Mouse (Mus musculus) neural tube, embryonic 14.5 days (tissue): Measurements from ENCODE around the gene Lgalsl. TPM values are rescaled to one million over a fixed set of nuclear protein-coding genes. Genes with fewer than 3 reads are reported as not detected.
A peak's percentile ranks its signal among the peaks of the same experiment; 100 is the strongest.

ENCODE experiments used
- ATAC-seq: fragments of 200-750 bp; cut with Nextera tagmentation; 2 replicates; pipeline ENCODE4 v1.8.0; 2017; ENCODE audit warnings: low read depth, mild to moderate bottlenecking, moderate TSS enrichment, moderate library complexity
- H3K27ac ChIP-seq: fragments of 300-500 bp; sonication (generic); 2 replicates; pipeline ENCODE4 v1.5.1; 2014; ENCODE audit warnings: low read depth, mild to moderate bottlenecking, control low read depth, low read length, moderate library complexity, mixed read lengths
- H3K27me3 ChIP-seq: fragments of 300-500 bp; sonication (generic); 2 replicates; pipeline ENCODE4 v1.6.1; 2014; ENCODE audit warnings: low read length; ENCODE audit not compliant: control insufficient read depth, insufficient read depth
- H3K36me3 ChIP-seq: fragments of 300-500 bp; sonication (generic); 2 replicates; pipeline ENCODE4 v1.6.1; 2014; ENCODE audit warnings: low read length, mixed read lengths; ENCODE audit not compliant: control insufficient read depth, insufficient read depth
- H3K4me1 ChIP-seq: fragments of 300-500 bp; sonication (generic); 2 replicates; pipeline ENCODE4 v1.6.1; 2014; ENCODE audit warnings: low read length; ENCODE audit not compliant: control insufficient read depth, insufficient read depth
- H3K4me2 ChIP-seq: fragments of 300-500 bp; sonication (generic); 2 replicates; pipeline ENCODE4 v1.6.1; 2014; ENCODE audit warnings: mild to moderate bottlenecking, low read depth, low read length, control low read depth
- H3K4me3 ChIP-seq: fragments of 300-500 bp; sonication (generic); 2 replicates; pipeline ENCODE4 v1.5.1; 2014; ENCODE audit warnings: low read depth, low read length, control low read depth, mixed read lengths
- H3K9ac ChIP-seq: fragments of 300-500 bp; sonication (generic); replicated peaks from 2 replicates; pipeline ENCODE4 v1.6.1; 2014; ENCODE audit warnings: low read depth, mild to moderate bottlenecking, control low read depth, low read length, mixed read lengths
- H3K9me3 ChIP-seq: fragments of 300-500 bp; sonication (generic); 2 replicates; pipeline ENCODE4 v1.6.1; 2016; ENCODE audit warnings: low read length; ENCODE audit not compliant: control insufficient read depth
- WGBS: fragments of 180-500 bp; shearing (Covaris S2); extraction: QIAGEN DNeasy Blood & Tissue Kit; methylation state at CpG from one replicate; pipeline ENCODE4 v1.1.7; 2014; 5-methylcytosine and 5-hydroxymethylcytosine counted together
- polyA plus RNA-seq: library from polyadenylated mRNA; unstranded; fragments of >200 nt; fragmentation: Nextera tagmentation; extraction: Ambion mirVana; gene quantifications from 2 replicates; pipeline ENCODE4 v1.2.1, GENCODE M21; 2014

Lgalsl gene
- polyA plus RNA-seq, 1 experiment from 2014 or later = 70.4 TPM

DNA sequence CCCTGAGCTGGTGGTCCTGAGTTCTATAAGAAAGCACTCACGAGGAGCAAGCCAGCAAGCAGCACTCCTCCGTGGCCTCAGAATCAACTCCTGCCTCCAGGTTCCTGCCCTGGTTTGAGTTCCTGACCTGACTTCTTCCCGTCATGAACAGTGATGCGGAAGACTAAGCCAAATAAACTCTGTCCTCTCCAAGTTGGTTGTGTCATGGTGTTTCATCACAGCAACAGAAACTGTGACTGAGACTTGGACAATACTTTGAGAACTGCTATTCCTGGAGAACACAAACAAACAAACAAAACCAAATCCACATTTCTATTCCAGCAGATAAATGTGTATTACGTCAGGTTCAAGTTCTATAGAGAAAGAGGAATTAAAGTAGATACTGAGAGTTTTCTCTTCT, 31.2 kb upstream of the Lgalsl start:
- Histone ChIP-seq H3K27me3 (no peaks in the 10 kb centered on the region), H3K36me3 (no peaks in the 10 kb centered on the region), H3K4me1 (no peaks in the 10 kb centered on the region), H3K9ac (no peak overlapping the region), H3K9me3 (no peaks in the 10 kb centered on the region), H3K4me3 (no peak overlapping the region), H3K27ac (no peak overlapping the region), H3K4me2 (no peak overlapping the region)
- 87% methylated on average over 5 of the region's 5 CpGs for WGBS
- no peak for ATAC-seq

DNA sequence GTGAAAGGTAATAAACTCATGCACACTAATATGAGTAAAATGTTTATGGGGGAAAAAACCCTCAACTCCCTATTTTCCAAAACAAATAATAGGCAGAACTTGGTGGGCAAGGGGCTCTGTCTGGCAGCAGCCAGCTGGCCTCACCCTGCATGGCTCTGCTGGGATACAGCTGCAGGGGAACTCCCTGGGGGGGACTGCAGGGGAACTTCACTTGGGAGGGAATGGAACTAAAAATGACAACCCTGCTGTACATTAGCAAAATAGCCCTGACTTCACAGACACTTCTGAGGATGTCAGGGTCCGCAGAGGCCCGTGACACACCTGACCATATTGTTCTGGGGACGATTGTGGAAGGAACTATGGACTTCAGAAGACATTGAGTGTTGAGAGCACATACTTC, 29.5 kb upstream of the Lgalsl start:
- 87% methylated on average over 3 of the region's 3 CpGs for WGBS
- Histone ChIP-seq H3K9me3 (no peaks in the 10 kb centered on the region), H3K4me1 (no peaks in the 10 kb centered on the region), H3K27ac (no peak overlapping the region), H3K9ac (no peak overlapping the region), H3K27me3 (no peaks in the 10 kb centered on the region), H3K4me2 (no peak overlapping the region), H3K4me3 (no peak overlapping the region), H3K36me3 (no peaks in the 10 kb centered on the region)
- no peak for ATAC-seq

DNA sequence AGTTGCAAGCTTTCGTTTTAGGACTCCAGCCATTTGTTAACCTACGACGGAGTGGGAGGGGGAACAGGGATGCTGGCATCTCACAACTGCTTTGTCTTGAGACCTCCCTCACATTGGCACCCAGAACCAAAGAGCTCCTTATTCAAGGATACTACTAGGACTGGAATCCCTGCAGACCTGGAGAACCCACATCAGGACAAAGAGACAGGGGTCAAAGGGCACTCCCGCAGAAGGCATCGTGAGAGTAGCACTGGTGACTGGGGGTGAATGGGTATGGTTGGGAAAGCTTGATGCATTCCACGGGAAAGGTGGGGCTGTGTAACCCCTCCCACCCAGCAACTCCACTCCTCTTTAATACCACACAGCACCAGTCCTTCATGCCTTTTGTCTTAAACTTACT, 29.0 kb upstream of the Lgalsl start:
- Histone ChIP-seq H3K4me1 (no peaks in the 10 kb centered on the region), H3K27ac (peak overlapping the region; percentile 36), H3K36me3 (no peaks in the 10 kb centered on the region), H3K4me2 (no peak overlapping the region; the same call in 1 of the 2 replicates), H3K4me3 (no peak overlapping the region), H3K27me3 (no peaks in the 10 kb centered on the region), H3K9ac (no peak overlapping the region), H3K9me3 (no peaks in the 10 kb centered on the region)
- 48% methylated on average over 6 of the region's 6 CpGs for WGBS
- no peak for ATAC-seq

DNA sequence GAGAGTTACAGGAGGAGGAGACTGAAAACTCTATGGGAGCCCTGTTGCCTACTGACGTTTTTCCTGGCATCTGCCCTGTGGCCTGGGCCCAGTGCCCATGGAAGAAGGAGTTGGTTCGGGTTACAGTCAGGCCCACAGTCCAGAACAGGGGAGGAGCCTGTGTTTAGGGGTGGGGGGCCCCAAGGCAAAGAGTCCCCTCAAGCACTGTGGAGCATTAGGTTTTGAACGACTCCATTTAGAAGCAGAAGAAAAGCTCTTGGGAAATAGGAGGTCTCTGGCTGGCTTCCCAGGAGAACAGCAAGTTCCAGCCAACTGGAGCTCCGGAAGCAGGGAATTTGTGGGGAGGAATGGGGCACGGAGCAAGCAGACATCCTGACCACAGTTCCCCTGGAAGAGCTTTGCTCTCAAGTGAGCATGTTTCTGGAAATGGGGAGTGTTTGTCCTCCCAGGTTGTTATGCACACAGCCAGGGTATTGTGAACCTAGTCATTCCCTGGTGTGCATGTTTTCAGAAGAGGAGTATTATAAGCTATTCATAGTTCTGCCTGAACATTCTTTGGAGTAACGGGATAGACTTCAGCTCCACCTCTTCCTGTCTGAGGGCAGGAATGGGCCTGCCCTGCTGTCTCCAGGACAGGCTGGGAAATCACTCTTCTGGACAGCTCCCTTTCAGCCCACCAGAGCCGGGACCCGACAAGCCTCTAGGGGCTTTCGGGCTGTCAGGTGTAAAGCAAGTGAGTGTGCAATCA, 28.2 kb upstream of the Lgalsl start:
- WGBS = 16% methylated on average over 9 of the region's 9 CpGs
- Histone ChIP-seq H3K36me3 (no peaks in the 10 kb centered on the region), H3K4me1 (no peaks in the 10 kb centered on the region), H3K27ac (peak overlapping the region; percentile 64), H3K4me3 (no peak overlapping the region), H3K27me3 (no peaks in the 10 kb centered on the region), H3K9me3 (no peaks in the 10 kb centered on the region), H3K9ac (no peak overlapping the region), H3K4me2 (no peak overlapping the region; the same call in 1 of the 2 replicates)
- ATAC-seq = peak; percentile 95

DNA sequence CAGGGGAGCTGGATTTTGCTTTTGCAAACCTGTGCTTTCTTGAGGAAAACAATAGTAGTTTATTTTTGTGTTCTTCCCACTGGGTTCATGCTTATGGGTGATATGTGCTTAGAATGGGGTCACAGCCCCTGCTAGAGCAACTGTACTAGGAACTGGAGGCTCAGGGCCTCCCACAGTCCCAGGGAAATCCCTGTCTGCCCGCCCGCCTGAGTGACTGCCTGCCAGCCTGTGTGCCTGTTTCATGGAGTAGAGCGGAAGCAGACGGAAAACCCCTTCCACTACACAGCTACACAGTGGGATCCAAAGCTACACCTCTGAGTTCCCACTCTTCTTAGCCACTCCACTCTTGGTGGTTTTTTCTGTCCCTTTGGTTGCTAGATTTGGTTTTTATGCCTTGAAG, 27.1 kb upstream of the Lgalsl start:
- Histone ChIP-seq H3K9ac (no peak overlapping the region), H3K4me2 (no peak overlapping the region), H3K4me3 (no peak overlapping the region), H3K9me3 (no peaks in the 10 kb centered on the region), H3K27me3 (no peaks in the 10 kb centered on the region), H3K27ac (peak overlapping the region; percentile 64; the same call in 1 of the 2 replicates), H3K4me1 (no peaks in the 10 kb centered on the region), H3K36me3 (no peaks in the 10 kb centered on the region)
- no peak for ATAC-seq
- 91% methylated on average over 4 of the region's 4 CpGs for WGBS

DNA sequence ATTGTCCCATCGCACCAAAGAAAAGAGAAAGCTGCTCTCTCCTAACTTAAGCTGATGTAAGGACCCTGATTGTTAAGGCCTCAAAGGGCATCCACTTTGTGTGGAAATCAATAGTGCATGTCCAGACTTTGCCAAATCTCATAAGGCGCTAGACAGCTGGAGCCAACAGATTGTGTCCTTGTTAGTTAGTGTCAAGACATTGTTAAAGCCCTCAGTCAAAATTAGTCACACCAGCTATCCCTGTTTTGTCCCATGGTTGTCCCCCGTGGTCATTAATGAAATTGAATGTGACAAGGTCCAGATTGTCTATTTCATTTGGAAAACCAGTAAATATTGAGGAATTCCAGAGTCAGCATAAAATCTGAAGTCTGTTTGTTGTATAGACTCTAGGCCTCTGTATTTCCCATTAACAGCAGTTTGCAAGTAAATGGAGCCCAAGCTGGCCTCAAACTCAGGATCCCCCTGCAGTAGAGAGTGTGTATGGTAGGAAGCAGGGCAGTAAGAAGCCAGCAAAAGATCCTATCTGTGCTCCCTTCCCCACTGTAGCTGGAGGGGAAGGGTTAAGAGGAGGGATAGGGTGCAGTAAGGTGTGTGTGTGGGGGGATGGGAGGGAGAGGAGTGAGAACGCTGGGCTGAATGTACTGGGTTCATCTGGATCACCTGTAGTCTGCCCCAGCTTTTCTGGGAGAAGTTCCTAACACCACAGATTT, 23.3 kb upstream of the Lgalsl start:
- no peak overlapping the region for H3K4me3 ChIP-seq
- ATAC-seq = no peak
- no peak overlapping the region for H3K27ac ChIP-seq
- no peaks in the 10 kb centered on the region for H3K9me3 ChIP-seq
- H3K36me3 ChIP-seq = no peaks in the 10 kb centered on the region
- H3K4me1 ChIP-seq = no peaks in the 10 kb centered on the region
- H3K9ac ChIP-seq = no peak overlapping the region
- 38% methylated on average over 4 of the region's 4 CpGs for WGBS
- no peaks in the 10 kb centered on the region for H3K27me3 ChIP-seq
- no peak overlapping the region for H3K4me2 ChIP-seq

DNA sequence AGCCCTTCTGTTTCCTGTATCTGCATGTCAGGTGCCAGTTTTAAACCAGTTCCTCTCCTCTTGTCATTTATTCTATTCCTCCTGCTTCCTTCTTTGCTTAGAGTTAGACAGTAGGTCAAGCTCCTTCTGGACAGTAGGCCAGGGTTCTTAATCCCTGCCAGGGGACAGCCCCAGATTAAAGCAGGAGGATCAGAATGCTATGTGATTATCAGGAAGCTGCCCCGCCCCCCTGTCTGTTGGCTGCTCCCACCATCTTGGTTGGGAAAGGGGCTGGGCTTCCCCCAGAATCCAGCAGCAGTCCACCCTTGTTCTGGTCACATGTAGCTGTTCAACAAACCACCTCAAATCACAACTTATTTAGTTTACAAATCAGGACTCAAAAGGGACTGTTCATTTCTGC, 19.3 kb upstream of the Lgalsl start:
- ATAC-seq = no peak
- no peak overlapping the region for H3K27ac ChIP-seq
- no peak overlapping the region for H3K9ac ChIP-seq
- no peaks in the 10 kb centered on the region for H3K4me1 ChIP-seq
- no peaks in the 10 kb centered on the region for H3K27me3 ChIP-seq
- H3K4me2 ChIP-seq = no peak overlapping the region
- 100% methylated on average over 1 of the region's 1 CpGs for WGBS
- no peaks in the 10 kb centered on the region for H3K9me3 ChIP-seq
- H3K4me3 ChIP-seq = no peak overlapping the region
- no peaks in the 10 kb centered on the region for H3K36me3 ChIP-seq

DNA sequence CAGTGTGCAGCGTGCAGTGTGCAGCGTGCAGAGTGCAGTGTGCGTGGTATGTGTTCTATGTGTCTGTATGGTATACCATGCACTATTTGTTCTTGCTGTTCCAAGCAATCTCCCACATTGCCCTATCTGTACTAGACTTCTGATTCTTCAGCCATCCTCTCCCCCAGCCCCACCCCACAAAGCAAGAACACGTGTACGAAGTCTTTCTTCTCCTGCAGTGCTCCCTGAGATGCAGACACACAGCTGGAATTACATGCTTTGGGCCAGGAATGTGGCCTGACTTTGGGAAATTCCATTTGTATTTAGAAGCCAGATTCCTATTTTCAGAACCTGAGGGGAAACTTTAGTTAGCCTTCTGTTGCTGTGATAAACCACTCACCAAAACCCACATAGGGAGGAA, 18.5 kb upstream of the Lgalsl start:
- Histone ChIP-seq H3K4me1 (no peaks in the 10 kb centered on the region), H3K36me3 (no peaks in the 10 kb centered on the region), H3K4me3 (no peak overlapping the region), H3K9me3 (no peaks in the 10 kb centered on the region), H3K27ac (no peak overlapping the region), H3K4me2 (no peak overlapping the region), H3K9ac (no peak overlapping the region), H3K27me3 (no peaks in the 10 kb centered on the region)
- ATAC-seq = no peak
- WGBS = 75% methylated on average over 5 of the region's 5 CpGs

DNA sequence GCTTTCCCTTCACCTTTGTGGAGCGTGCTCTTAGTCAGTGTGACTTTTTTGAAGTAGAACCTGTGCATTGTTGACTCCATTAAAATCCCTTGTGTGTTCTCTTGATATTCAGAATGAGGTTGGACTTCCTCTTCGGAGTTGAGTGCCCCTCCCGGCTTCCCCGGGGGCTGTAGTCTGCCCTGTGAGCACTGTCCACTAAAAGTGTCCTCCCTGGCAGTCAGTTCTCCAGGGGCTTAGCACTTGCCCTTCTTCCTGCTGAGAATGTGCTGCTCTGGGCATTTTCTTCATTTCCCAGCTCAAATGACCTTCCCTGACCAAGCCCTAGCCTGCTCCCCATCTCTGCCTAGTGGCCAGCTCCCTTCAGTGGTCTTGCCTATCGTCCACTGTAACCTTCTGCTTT, 6.5 kb upstream of the Lgalsl start:
- Histone ChIP-seq H3K4me2 (no peak overlapping the region), H3K9ac (no peak overlapping the region), H3K4me3 (no peak overlapping the region), H3K27me3 (no peaks in the 10 kb centered on the region), H3K36me3 (no peaks in the 10 kb centered on the region), H3K9me3 (no peaks in the 10 kb centered on the region), H3K4me1 (no peaks in the 10 kb centered on the region), H3K27ac (no peak overlapping the region)
- WGBS = 84% methylated on average over 5 of the region's 5 CpGs
- 0 out of 2 replicates have a peak, but pooled peaks have one; percentile 16 for ATAC-seq
